Mouse (Mus musculus) cerebellum, adult 9-10 months (tissue): ENCODE results near the gene Adam19.
A peak's percentile ranks its signal among the peaks of the same experiment; 100 is the strongest.

Experiments
- DNase-seq: peaks from one replicate; pipeline ENCODE4 v3.0.0; 2022

Gene Adam19

GRCm38 (mm10) chr11:46073850-46074688 lies 18.3 kb downstream of the Adam19 start:
- no peak for DNase-seq

- no peak for DNase-seq
Observed at GRCm38 (mm10) chr11:46075507-46075906, 19.7 kb downstream of the Adam19 start.

DNA sequence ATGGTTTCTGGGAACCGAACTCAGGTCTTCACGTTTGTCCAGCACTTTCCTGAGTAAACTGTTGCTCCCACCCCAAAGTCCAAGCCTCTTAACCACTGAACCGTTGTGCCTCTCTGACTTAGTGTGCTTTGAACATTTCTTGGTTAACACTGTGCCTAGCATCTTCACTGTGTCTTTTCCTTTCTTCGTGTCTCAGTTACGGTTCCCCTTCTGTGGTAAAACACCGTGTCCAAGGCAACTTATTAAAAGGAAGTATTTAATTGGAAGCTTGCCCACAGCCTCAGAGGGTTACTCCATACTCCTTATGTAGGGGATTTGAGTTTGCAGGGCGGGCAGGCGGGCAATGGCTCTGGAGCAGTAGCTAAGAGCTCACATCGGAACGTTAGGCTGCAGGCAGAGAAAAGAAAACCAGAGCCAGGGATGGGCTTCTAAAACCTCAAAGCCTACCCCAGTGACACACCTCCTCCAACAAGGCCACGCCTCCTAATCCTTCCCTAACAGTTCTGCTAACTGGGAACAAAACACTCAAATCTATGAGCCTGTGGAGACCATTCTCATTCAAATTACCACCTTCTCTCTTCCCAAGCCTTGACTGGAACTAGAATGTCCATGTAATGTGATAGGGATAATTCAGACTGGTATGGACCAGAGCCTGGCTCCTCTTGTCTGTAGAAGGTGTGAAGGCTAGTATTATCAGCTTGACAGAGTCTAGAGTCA lies 20.8 kb downstream of the Adam19 start:
- DNase-seq: no peak

DNA sequence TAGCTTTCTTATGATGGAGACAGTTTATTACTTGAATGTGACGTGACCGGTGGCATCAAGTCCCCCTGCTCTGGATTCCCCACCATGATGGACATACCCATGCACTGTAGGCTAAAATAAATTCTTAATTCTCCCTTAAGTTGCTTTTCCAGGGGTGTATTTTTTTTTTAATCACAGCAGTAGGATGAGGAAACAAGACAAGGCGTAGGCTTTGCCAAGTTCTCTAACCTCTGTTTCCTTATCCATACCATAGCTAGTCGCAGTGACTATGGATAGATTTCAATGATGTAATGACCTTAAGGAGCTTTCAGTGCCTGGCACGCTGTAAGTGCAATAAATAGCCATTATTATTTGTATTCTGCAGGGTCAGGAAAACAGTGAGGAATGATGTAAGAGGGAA lies 21.5 kb downstream of the Adam19 start:
- DNase-seq: no peak

DNA sequence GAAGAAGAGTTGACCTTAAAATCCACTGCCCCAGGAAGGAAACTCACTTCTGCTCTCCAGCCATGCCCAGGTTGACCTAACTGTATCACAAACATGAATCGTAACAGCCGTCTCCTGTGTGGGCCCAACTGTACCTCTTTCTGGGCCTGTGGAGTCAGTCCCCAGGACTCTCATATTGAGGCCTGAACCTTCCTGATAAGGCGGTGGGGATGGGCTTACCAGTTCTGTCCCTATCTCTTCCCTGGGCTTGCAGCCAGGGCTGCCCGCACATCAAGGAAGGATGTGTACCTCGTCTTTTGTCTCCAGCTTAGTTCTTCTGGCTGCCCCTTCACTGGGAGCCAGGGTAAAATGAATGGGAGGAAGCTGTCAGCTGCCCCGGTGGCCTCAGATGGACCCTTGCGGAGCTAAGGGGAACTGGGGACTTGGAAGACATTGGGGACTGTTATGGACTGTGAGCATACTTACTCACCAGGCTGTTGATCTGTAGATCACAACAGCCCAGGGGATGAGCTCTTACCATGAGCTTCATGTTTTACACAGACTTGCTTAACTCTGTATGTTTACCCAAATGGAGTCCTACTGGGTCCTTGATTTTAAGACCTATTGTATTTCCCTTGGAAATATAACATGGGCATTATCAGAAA lies 22.1 kb downstream of the Adam19 start:
- no peak for DNase-seq

GRCm38 (mm10) chr11:46081075-46081474 lies 25.3 kb downstream of the Adam19 start:
- DNase-seq: no peak

GRCm38 (mm10) chr11:46083405-46083804 lies 27.6 kb downstream of the Adam19 start:
- DNase-seq: no peak

- no peak for DNase-seq
Observed at GRCm38 (mm10) chr11:46083835-46084444, 28.1 kb downstream of the Adam19 start.

GRCm38 (mm10) chr11:46084568-46084967 lies 28.8 kb downstream of the Adam19 start:
- DNase-seq: no peak

- DNase-seq: no peak
Observed at GRCm38 (mm10) chr11:46085398-46086163, 29.8 kb downstream of the Adam19 start.

DNA sequence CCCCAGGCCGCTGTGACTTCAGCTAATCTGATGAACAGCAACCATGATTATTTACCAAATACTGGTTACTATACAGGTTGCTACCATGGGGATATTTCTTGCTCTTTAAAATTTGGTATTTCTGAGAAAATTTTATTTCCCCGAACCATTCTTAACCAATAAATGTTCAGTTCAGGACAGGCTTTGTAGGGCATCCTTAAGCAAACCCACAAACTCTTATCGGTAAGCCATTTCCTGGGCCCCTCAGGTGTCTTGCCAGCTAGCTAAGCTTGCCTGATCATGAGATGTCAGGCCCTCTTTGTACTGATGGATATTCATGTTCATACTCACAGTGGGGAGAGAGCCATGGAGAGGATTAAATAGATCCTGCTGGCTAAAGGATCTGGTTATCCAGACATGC lies 30.7 kb downstream of the Adam19 start:
- no peak for DNase-seq

GRCm38 (mm10) chr11:46089081-46089713 lies 33.4 kb downstream of the Adam19 start:
- DNase-seq: no peak

DNA sequence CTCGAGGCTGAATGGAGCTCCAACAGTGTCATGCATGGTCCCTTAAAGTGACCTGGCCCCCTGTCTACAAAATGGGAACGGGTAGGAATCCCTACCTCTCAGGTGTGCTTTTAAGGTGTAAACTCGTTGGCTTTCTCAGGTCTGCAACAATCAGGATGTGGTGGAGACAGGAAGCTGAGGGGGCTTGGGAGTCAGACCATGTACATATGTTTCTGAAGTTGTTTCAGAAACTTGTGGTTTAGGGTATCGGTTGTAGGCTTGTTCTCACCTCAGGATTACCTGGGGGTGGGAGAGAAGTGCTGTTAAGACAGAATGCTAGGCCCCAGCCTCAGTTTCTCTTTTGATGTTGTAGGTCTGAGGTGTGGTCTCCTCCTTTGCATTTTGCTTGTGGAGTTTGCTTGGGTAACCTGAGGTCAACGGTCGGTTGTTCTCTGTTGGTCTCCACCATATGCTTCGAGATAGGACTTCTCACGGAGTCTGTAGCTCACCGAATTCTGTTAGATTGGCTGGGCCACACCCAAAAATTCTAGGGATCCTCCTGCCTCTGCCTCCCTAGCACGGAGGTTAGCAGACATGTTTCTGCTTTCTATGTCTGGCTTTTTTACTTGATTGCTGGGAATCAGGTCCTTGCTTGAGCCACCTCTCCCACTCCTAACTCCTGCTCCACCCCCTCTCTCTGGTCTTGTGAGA lies 34.4 kb downstream of the Adam19 start:
- no peak for DNase-seq

- DNase-seq: no peak
Observed at GRCm38 (mm10) chr11:46090951-46091667, 35.3 kb downstream of the Adam19 start.

DNA sequence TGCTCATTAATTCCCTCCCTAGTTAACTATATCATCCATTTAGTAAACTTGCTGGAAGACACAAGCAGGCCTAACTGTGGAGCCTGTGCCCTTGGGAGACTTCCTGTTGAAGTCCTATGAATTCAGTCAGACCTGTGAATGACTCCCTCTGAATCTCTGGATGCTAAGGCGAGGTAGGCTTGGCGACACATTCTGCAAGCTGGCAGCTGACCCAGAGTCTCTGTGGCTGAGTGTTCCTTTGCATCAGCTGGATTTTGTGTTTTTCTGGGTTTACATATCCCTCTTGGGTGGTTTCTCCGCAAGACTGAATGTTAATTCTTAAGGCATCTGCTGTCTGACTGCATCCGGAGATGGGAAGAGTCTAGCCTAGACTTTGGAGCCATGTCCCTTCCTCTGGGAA lies 36.3 kb downstream of the Adam19 start:
- DNase-seq: no peak

DNA sequence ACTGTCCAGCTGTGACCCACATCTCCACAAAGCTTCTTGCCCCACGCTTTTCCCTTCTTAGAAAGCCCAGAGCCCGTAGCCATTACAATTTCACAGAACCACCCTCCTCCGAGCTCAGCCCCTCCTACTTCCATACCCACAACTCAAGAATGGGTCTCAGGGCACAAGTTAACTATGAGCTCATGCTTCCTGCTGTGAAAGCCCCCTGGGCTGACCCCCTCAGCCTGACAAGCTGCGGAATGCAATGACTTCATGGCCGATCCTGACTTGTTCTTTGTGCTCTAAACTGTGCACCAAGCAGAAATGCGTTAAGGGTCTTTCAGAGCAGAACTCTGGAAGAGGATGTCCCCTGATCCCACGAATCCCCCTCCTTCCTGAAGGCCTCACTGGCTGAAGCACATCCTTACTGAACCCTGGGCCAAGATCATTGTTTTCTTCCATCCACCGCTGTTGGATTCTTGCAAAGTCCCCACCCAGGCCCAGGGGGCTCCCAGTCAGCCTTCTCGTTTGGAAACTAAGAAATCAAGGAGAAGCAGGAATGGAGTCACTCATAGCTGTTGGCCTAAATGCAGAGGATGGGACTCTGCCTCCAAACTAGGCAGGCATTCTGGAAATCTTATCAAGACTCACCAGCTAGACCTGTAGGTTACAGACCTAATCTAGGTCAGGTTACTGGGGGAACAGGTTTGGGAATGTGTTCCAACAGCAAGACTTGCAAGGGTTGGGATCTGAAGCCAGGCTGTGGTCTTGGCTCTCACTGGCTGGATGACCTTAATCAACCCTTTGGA lies 39.9 kb downstream of the Adam19 start:
- no peak for DNase-seq

- DNase-seq: no peak
Observed at GRCm38 (mm10) chr11:46096265-46096649, 40.5 kb downstream of the Adam19 start.

DNA sequence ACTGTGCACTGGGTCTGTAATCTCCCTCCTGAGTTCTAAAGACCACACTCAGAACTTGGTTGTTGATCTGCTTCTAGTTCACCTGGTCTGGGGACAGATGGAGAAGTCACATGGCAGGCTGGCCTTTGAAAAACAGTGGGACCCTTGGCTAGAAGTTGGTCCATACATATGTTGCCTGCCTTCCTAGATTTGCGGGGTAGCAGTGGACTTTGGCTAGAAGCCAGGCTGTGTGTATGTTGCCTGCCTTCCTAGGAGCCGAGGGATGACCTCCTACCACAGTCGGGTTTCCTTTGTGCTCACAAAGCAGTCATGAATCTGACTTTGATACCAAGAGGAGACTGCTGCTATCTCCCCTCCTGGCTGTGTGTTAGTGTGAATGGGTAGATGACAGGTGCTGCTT lies 41.3 kb downstream of the Adam19 start:
- peak; percentile 54 for DNase-seq

- peak; percentile 79 for DNase-seq
Observed at GRCm38 (mm10) chr11:46102107-46102506, 46.3 kb downstream of the Adam19 start.

GRCm38 (mm10) chr11:46107046-46107445 lies 51.3 kb downstream of the Adam19 start:
- DNase-seq: no peak
